Mouse (Mus musculus) liver, embryonic 16.5 days (tissue): ENCODE data around the gene Bmp8b. TPM values are rescaled to one million over a fixed set of nuclear protein-coding genes. Genes with fewer than 3 reads are reported as not detected.

ENCODE experiments used
- ATAC-seq: fragments of 200-750 bp; cut with Nextera tagmentation; 2 replicates; pipeline ENCODE4 v1.8.0; 2017; ENCODE audit warnings: low read depth, mild to moderate bottlenecking, moderate number of reproducible peaks, moderate library complexity
- H3K27ac ChIP-seq: fragments of 300-500 bp; sonication (generic); 2 replicates; pipeline ENCODE4 v1.5.1; 2014; ENCODE audit warnings: mild to moderate bottlenecking, low read length
- H3K27me3 ChIP-seq: fragments of 300-500 bp; sonication (generic); 2 replicates; pipeline ENCODE4 v1.6.1; 2014; ENCODE audit warnings: low read depth, low read length, mixed read lengths; ENCODE audit not compliant: control insufficient read depth, insufficient read depth
- H3K36me3 ChIP-seq: fragments of 300-500 bp; sonication (generic); 2 replicates; pipeline ENCODE4 v1.6.1; 2014; ENCODE audit warnings: mild to moderate bottlenecking; ENCODE audit not compliant: control insufficient read depth, insufficient read depth
- H3K4me1 ChIP-seq: fragments of 300-500 bp; sonication (generic); 2 replicates; pipeline ENCODE4 v1.6.1; 2014; ENCODE audit warnings: low read depth, low read length, mixed read lengths; ENCODE audit not compliant: control insufficient read depth
- H3K4me2 ChIP-seq: fragments of 300-500 bp; sonication (generic); 2 replicates; pipeline ENCODE4 v1.6.1; 2014; ENCODE audit warnings: low read depth, low read length, mixed read lengths
- H3K4me3 ChIP-seq: fragments of 300-500 bp; sonication (generic); 2 replicates; pipeline ENCODE4 v1.5.1; 2014; ENCODE audit warnings: low read depth, mild to moderate bottlenecking, low read length
- H3K9ac ChIP-seq: fragments of 300-500 bp; sonication (generic); 2 replicates; pipeline ENCODE4 v1.6.1; 2014; ENCODE audit warnings: low read depth, low read length
- H3K9me3 ChIP-seq: fragments of 300-500 bp; sonication (generic); replicated peaks from 2 replicates; pipeline ENCODE4 v1.6.1; 2016; ENCODE audit warnings: low read length; ENCODE audit not compliant: control insufficient read depth
- WGBS: fragments of 180-500 bp; shearing (Covaris S2); extraction: QIAGEN DNeasy Blood & Tissue Kit; methylation state at CpG from one replicate; pipeline ENCODE4 v1.1.7; 2014; ENCODE audit not compliant: insufficient replicate concordance; 5-methylcytosine and 5-hydroxymethylcytosine counted together
- polyA plus RNA-seq: library from polyadenylated mRNA; unstranded; fragments of >200 nt; fragmentation: Nextera tagmentation; extraction: Ambion mirVana; gene quantifications from 2 replicates; pipeline ENCODE4 v1.2.1, GENCODE M21; 2015

The Bmp8b gene
- polyA plus RNA-seq, 1 experiment from 2014 or later: 0.28 TPM

GRCm38 (mm10) chr4:123121286-123121685 lies 16.3 kb downstream of the Bmp8b start:
- H3K4me1 ChIP-seq: no peaks in the 10 kb centered on the region; the same call in 1 of the 2 replicates
- H3K27ac ChIP-seq: no peak overlapping the region
- peaks cover 2% of the 10 kb centered on the region; the same call in 1 of the 2 replicates for H3K36me3 ChIP-seq
- ATAC-seq: no peak
- no peak overlapping the region for H3K4me3 ChIP-seq
- H3K27me3 ChIP-seq: peaks cover 6% of the 10 kb centered on the region; the same call in 1 of the 2 replicates
- no peak overlapping the region for H3K4me2 ChIP-seq
- WGBS: 68% methylated on average over 2 of the region's 2 CpGs
- H3K9me3 ChIP-seq: no peaks in the 10 kb centered on the region
- H3K9ac ChIP-seq: no peak overlapping the region

- H3K36me3 ChIP-seq: peaks cover 25% of the 10 kb centered on the region
These were observed 21.7 kb downstream of the Bmp8b start for GRCm38 (mm10) chr4:123126626-123127025.

GRCm38 (mm10) chr4:123127051-123127450 lies 22.1 kb downstream of the Bmp8b start:
- peaks cover 27% of the 10 kb centered on the region for H3K36me3 ChIP-seq

More at GRCm38 (mm10) chr4:123126626-123127025, 21.7 kb downstream of the Bmp8b start:
- no peaks in the 10 kb centered on the region for H3K9me3 ChIP-seq
- no peaks in the 10 kb centered on the region for H3K27me3 ChIP-seq
- WGBS: 75% methylated on average over 7 of the region's 7 CpGs
- H3K9ac ChIP-seq: no peak overlapping the region
- no peak for ATAC-seq
- no peak overlapping the region for H3K27ac ChIP-seq
- H3K4me1 ChIP-seq: no peaks in the 10 kb centered on the region
- no peak overlapping the region for H3K4me3 ChIP-seq
- no peak overlapping the region for H3K4me2 ChIP-seq

GRCm38 (mm10) chr4:123137551-123137950 lies 32.6 kb downstream of the Bmp8b start:
- Histone ChIP-seq H3K9ac (no peak overlapping the region), H3K9me3 (no peaks in the 10 kb centered on the region), H3K36me3 (peaks cover 14% of the 10 kb centered on the region), H3K27ac (no peak overlapping the region), H3K4me3 (no peak overlapping the region), H3K4me1 (peaks cover 9% of the 10 kb centered on the region), H3K27me3 (no peaks in the 10 kb centered on the region), H3K4me2 (no peak overlapping the region)
- 55% methylated on average over 3 of the region's 3 CpGs for WGBS
- no peak for ATAC-seq

More at GRCm38 (mm10) chr4:123127051-123127450, 22.1 kb downstream of the Bmp8b start:
- Histone ChIP-seq H3K27ac (no peak overlapping the region), H3K4me2 (no peak overlapping the region), H3K27me3 (no peaks in the 10 kb centered on the region), H3K4me1 (no peaks in the 10 kb centered on the region), H3K9ac (no peak overlapping the region), H3K9me3 (no peaks in the 10 kb centered on the region), H3K4me3 (no peak overlapping the region)
- WGBS: 80% methylated on average over 4 of the region's 4 CpGs
- ATAC-seq: no peak

- Histone ChIP-seq H3K4me3 (peak within 1 kb of the TSS; percentile 74), H3K9me3 (no peaks in the 10 kb centered on the region), H3K27me3 (no peaks in the 10 kb centered on the region), H3K27ac (peak within 1 kb of the TSS; percentile 54), H3K4me1 (peaks cover 9% of the 10 kb centered on the region), H3K9ac (peak within 1 kb of the TSS; percentile 58), H3K36me3 (no peaks in the 10 kb centered on the region; the same call in 1 of the 2 replicates), H3K4me2 (peak within 1 kb of the TSS; percentile 70)
- ATAC-seq: peak; percentile 97
- under 1% methylated on average over 34 of the region's 34 CpGs for WGBS
These were observed 34.7 kb downstream of the Bmp8b start, which contains the start of gene Ppie for GRCm38 (mm10) chr4:123139513-123140154. Ppie (minus strand) TSS chr4:123139951.

- H3K4me3 ChIP-seq: no peak overlapping the region
- no peaks in the 10 kb centered on the region for H3K36me3 ChIP-seq
- no peaks in the 10 kb centered on the region for H3K9me3 ChIP-seq
- ATAC-seq: no peak
- no peaks in the 10 kb centered on the region for H3K27me3 ChIP-seq
- no peak overlapping the region for H3K4me2 ChIP-seq
- H3K9ac ChIP-seq: no peak overlapping the region
- H3K4me1 ChIP-seq: no peaks in the 10 kb centered on the region
- H3K27ac ChIP-seq: no peak overlapping the region
- 17% methylated on average over 5 of the region's 5 CpGs for WGBS
These were observed 42.6 kb downstream of the Bmp8b start for GRCm38 (mm10) chr4:123147446-123148150.

- no peaks in the 10 kb centered on the region for H3K36me3 ChIP-seq
- WGBS: 65% methylated on average over 4 of the region's 4 CpGs
- H3K4me1 ChIP-seq: no peaks in the 10 kb centered on the region
- no peaks in the 10 kb centered on the region for H3K27me3 ChIP-seq
- no peak overlapping the region for H3K27ac ChIP-seq
- no peaks in the 10 kb centered on the region for H3K9me3 ChIP-seq
- H3K9ac ChIP-seq: no peak overlapping the region
- H3K4me2 ChIP-seq: no peak overlapping the region
- no peak for ATAC-seq
- no peak overlapping the region for H3K4me3 ChIP-seq
These were observed 47.0 kb downstream of the Bmp8b start for GRCm38 (mm10) chr4:123152003-123152402.

GRCm38 (mm10) chr4:123152976-123153375 lies 48.0 kb downstream of the Bmp8b start:
- no peaks in the 10 kb centered on the region for H3K9me3 ChIP-seq
- H3K36me3 ChIP-seq: no peaks in the 10 kb centered on the region
- H3K4me1 ChIP-seq: no peaks in the 10 kb centered on the region
- H3K27me3 ChIP-seq: no peaks in the 10 kb centered on the region
- ATAC-seq: no peak
- no peak overlapping the region for H3K4me2 ChIP-seq
- 43% methylated on average over 5 of the region's 5 CpGs for WGBS
- H3K9ac ChIP-seq: no peak overlapping the region
- H3K4me3 ChIP-seq: no peak overlapping the region
- no peak overlapping the region for H3K27ac ChIP-seq

- Histone ChIP-seq H3K27ac (no peak overlapping the region), H3K36me3 (no peaks in the 10 kb centered on the region), H3K4me2 (no peak overlapping the region), H3K9me3 (no peaks in the 10 kb centered on the region), H3K27me3 (no peaks in the 10 kb centered on the region), H3K9ac (no peak overlapping the region), H3K4me3 (no peak overlapping the region), H3K4me1 (no peaks in the 10 kb centered on the region)
- WGBS: 15% methylated on average over 4 of the region's 4 CpGs
- no peak for ATAC-seq
These were observed 50.0 kb downstream of the Bmp8b start for GRCm38 (mm10) chr4:123155004-123155403.
